Mouse (Mus musculus) layer of hippocampus, postnatal 10 days (tissue): Measurements from ENCODE around the gene Gpr132. TPM values are rescaled to one million over a fixed set of nuclear protein-coding genes. Genes with fewer than 3 reads are reported as not detected.

ENCODE experiments used
- DNase-seq, 2 experiments: peaks; one replicate each; pipeline ENCODE4 v3.0.0; 2021; ENCODE audit warnings: low spot score in 2 of 2
- total RNA-seq, 2 experiments: library from RNA; stranded (reverse); gene quantifications; 2 replicates each; pipeline ENCODE4 v1.2.3; 2021

Gpr132 gene
- total RNA-seq, 2 experiments from 2014 or later = not detected

DNA sequence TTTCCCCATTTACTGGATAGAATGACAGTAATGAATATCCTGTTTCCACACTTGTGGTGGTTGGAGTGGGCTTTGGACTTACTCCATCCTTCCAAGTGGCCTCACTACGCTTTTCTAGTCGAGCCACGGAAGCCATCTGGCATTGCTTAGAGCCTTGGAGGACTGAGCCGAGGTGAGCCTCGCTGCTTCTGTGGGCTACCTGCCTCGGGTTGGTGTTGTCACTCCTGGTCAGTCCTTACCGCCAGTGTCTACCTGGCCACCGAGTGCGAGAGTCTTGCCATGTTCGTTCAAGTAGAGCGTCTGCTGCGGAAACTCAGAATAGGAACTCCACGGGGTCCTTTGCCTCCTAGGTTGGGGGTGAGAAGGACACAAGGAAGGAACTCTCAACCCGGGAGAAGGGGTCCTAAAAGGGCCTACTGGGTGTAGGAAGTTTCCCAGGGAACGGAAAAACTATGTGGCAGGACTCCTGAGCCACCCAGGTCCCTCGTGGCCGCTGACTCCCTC is 9.1 kb upstream of the Gpr132 start:
- no peak for DNase-seq

DNA sequence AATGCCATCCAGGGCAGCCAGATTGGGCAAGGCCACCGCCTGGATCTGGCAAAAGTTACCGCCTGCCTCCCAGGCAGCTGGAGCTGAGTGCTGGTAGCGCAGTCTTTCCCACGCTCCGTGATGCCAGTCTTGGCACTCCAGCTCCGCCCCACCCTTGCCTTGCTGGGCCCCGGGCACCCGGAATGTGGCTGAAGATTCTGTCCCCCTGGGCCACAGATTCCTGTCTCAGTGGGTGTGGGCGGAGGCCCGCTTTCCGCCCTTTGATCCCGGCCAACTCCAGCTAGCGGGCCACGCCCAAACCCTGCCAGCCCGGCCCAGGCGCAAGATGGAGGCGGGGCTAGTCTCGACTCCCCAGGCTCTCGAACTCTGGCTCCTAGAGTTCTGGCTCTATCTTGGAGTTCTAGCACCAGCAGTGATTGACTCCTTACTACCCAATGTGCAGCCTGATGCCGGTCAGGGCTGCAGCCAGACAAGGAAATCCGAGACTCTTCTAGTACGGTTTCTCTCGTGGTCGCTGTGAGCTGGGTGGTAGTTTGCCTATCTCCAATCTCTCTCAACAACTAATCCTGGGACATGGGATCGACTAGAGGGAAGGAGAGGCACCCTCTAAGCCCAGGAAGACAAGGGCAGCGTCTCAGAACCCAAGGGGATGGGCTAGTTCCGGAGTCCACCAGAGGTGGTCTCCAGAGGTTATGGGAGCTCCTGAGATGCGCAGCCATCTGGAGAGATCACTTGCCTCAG is 8.5 kb upstream of the Gpr132 start:
- no peak for DNase-seq

DNA sequence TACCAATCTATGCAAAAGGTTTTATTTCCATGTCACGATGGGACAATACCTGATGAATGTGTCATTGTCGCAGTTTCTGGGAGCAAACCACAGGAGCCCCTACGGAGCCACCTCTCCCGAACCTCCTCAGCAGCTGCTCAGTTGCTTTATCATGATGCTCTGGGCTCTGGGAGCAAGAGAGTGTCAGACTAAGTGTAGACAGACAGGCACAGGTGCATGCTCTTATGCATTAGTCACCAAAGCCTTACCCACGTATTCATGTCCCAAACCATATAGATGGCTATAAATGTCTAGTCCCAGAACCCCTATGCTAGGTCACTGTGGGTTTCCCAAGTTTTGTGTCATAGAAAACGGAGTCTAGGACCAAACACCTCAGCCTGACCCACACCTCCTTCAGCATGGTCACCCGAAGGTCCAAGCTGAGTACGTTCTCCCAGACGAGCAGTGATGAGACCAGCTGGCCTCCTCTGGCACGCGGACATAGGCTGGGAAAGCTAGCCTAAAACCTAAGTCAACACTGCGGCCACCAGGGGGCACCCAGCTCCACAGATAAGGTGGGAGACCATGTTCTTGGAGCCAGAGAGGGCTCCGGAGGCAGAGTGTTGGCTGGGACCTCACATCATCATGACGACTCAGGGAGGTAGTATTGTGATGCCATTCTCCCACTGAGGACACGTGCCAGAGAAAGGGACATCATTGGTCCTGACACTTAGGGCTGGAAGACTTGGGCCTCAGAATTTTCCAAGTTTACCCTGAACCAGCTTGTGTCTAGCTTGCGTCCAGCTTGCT is 7.4 kb upstream of the Gpr132 start:
- DNase-seq = peak; percentile 93 to 94

DNA sequence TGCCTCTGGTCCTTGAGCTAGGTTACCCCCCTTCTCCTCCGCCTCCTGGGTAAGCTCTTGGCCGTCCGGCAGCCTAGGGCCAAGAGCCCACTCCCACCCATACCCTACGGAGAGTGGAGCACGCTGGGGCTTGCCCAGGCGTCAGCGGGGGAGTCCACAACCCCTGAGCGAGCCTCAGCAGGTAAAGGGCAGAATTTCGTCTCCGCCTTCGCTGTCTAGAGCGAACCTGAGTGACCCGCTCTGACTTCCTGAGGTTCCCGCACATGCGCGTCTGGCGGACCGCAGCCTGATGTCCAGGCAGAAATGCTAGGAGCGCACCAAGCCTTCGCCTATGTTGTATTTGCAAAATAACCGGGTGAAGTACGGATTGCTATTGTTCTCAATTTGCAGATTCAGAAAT is 6.2 kb upstream of the Gpr132 start:
- no peak for DNase-seq

DNA sequence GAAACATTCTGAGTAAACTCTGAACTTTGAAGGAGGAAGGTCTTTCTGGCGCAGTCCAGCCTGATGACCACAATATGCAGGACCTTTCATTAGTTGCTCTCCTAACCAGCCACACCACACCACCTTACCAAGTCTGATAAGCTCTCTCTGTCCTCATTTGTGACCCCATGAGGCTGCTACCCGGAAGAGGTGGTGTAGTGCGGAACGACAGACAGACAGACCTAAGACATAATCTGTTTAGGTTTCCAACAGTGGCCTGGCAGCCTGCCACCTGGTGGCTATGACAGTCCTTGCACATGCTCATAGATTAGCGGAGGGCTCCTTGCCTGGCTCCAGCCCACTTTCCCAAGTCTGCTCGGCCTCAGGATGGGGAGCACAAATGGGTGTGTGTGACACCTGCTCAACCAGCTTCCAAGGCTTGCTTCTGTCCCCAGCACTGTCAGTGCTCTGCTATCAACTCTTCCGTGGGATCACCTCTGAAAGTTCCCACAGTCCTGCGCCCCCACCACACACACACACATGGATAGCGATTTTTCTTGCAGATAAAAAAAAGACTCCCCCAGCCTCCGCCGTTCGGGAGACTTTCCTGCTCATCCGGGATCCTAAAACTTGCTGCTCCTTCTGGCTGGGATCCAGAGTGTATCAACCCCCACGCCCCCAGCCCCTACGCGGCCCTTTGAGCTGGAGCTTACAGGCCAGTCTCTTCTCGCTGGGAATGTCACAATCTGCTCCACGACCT is 5.6 kb upstream of the Gpr132 start:
- peak; percentile 70 for DNase-seq

DNA sequence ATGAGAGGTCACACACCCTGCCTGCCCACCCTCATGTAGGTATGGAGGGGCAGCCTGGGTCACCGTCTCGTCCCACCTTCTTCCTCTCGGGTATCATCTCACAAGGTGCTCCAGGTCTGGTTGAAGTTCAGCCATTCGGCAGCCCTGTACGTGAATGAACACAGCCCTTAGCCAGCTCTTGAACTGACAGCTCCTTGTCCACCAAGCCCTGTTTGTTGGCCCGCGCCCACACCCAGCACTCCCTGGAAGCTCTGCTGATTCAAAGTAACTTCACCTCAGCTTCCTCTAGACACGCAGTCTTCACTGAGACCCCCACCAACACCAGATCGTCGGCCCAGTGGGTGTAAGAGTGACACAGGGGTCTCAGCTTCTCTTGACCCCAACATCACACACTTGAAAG is 5.0 kb upstream of the Gpr132 start:
- no peak for DNase-seq

DNA sequence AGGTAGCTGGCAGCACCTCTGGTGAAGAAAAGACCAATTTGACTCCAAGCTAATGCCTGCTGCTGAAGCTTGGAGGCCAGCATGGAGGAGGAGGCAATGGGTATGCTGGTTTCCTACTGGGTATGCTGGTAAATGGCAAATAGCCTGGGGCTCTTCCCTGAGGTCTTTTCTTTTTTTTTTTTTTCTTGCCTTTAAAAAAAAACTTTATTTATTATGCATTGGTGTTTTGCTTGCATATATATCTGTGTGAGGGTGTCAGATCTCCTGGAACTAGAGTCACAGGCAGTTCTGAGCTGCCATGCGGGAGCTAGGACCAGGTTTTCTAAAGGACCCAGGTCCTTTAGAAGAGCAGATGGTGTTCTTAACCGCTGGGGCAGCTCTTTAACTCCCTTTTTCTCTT is 3.2 kb upstream of the Gpr132 start:
- DNase-seq = no peak

DNA sequence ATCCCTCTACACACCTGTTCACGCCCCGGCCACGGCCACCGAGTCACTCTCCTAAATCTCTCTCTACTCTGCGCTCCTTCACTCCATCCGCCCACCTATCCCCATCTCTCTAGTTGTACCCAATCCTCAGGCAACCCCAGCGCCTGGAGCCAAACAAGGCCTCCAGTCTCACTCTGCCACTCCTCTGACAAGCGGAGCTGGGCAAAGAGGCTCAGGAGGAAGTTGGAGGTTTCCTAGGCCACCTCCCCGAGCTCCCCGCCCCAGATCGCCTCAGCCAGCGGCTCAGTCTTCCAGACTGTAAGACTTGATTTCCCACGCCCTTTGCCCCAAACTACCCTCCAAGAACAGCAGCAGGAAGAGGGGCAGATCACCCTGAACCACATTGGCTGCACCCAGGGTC is 2.7 kb upstream of the Gpr132 start:
- DNase-seq = no peak

DNA sequence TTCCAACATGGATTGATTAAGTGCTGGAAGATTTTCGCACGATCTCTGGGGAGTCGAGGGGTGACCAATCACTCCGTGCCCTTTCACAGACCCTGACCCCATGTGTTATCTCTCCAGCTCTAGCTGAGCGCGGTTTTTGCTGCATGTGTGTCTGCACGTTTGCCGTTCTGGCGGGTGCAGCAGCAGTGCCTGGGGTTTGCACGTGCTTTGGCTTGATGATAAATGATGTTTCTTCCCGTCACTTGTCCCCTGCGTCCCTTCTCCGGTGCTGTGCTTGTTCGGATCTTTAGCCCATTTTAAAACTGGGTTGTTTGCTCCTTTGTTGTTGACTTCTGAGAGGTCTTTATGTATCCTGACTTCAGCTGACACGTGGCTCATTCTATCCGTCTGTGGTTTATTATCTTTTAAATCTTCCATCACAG is 1.8 kb upstream of the Gpr132 start:
- no peak for DNase-seq

DNA sequence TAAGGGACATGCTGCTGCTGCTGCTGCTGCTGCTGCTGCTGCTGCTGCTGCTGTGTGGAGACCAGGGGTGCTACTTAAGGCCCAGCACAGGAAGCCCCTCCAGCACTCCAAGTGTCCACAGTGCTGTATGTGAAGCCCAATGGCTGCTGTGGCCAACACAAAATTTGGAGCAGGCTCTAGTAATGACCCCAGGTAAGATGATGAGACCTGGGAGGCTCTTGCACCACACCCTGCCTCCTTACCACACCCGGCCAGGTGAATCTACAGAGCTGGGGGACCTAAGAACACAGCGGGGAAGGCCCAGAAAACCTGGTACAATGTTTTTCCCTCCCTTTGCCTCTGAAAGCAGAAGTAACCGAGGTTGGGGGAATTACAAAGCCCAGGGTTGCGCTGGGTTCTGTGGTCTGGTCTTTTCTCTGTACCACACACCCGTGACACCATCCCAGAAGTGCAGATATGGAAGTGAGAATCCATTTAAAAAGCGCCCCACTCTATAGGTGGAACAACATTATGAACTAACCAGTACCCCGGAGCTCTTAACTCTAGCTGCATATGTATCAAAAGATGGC is 838 bp downstream of the Gpr132 start:
- DNase-seq = no peak

DNA sequence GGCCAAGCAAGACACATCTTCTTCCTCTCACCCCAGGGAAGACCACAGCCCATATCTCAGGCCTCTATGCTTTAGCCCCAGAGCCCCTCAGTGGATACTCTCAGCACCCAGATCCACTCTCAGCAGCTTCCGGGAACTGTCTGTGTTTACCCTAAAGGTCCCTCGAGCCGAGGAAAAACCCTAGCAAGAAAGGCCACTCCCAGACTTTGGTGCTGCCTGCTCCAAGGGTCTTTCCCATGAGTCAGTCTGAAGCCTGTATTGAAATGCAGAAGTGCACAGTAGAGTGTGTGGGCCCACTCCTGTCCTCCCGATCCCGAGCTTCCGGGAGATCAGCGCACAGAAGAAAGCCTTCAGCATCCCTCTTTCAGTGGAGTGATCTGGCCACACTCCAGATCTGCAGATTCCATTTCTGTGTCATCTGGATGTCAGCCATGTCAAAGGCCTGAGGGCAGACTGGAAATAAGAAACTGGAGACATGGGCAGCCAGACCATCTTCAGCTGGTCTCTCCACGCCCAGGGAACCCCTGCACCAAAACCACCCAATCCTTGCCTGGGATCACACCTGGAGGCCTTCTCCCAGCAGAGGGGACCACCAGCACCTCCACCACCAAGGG is 1.5 kb downstream of the Gpr132 start:
- no peak for DNase-seq

DNA sequence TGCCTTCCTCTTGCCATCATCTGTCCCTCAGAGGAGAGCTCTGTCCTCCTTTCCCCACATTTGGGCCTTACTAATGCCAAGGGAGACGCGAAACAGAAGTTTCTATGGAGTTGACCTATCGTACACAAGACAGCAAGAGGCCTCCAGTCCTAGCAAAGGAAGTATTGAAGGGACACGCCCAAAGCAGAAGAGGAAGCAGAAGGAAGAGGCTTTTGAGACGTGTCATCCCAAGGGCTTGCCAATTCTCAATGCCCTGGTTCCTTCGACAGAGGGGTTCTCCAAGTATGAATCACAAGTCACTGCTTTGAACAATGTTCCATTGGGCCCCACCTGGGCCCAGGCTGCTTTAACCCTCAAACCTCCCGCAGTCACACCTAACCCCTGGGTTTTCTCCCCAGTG is 3.2 kb downstream of the Gpr132 start:
- no peak for DNase-seq

DNA sequence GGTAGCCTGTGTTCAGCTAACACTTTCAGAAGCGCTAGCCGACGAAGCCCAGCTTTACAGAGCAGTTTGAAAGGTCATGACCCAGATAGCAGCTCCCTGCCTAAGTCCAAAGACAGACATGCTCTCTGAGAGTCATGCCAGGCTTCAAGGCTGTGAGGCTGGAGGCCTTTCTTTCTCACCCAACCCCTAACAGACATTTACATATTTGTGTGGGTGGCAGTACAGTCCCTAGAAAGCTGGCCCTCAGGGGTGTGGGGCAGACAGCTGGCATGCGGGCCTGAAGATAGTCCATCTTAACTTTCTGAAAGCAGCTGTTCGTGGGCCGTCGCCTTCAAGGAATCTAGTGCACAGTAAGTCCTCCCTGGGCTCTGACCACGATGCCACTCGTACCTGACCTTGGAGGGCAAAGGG is 6.1 kb downstream of the Gpr132 start:
- DNase-seq = no peak

DNA sequence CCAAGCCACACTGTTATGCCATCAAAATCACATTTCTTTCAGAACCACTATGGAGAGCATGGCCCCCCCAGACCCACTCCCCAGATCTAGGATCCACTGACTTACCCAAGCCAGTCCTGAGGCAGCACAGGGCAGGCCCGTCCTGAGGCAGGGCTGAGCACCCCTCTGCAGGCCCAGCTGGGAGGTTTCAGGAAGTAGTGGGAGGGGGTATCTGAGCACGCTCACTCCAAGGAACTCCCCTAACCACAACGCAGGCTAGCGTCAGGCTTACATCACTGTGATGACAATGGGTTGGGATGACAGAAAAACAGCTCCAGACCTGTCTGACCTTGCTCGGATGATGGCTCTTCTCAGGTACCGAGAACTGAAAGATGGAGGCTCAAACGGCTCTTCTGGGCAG is 7.3 kb downstream of the Gpr132 start:
- no peak for DNase-seq

DNA sequence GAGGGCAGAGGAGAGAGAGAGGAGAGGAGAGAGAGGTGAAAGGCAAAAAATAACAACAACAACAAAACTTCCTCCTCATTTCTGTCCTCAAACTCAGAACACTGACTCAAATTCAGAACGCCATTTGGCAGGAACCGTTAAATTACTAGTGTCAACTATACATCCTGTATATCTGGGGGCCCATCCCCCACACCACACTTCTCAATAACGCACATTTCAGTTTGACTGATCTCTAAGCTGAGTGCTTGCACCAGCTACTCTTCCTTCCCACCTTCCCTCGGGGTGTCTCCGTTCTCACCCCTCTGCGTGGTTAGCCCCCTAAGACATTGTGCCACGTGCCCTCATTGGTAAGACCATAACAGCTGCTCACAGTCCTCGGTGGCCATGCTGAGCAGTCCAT is 8.1 kb downstream of the Gpr132 start:
- no peak for DNase-seq

DNA sequence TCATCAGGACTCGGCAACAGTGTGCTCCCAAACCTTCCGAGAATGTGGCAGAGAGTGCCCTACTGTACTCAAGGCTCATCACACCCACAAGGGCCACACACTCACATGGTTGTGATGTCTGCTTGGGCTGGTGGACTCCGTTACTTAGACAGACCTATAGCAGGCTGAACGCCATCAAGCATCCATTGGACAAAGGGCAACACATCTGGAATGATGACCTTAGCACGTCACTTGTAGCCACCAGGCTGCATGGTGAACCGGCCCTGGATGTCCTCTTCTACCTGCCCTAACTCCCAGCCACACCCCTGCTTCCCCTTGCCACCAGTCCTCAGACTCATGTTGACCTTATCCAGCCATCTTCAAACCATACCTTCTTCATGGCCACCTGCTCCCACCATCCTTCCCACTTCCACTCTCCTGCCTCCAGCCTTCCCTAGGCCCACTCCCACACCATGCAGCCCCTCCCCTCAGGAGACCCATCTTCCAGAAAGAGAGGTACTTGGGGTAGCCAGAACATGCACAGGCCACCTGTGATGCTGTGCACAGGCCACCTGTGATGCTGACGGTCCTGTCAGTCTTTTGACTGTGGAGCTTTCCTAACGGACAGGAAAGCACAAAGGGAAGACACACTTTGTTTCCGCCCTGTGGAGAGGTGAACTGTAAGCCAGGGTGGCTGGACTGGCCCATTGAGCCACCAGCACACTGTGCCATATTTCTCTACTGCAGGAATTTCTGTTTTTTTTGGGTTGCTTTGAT is 9.3 kb downstream of the Gpr132 start:
- DNase-seq = no peak

DNA sequence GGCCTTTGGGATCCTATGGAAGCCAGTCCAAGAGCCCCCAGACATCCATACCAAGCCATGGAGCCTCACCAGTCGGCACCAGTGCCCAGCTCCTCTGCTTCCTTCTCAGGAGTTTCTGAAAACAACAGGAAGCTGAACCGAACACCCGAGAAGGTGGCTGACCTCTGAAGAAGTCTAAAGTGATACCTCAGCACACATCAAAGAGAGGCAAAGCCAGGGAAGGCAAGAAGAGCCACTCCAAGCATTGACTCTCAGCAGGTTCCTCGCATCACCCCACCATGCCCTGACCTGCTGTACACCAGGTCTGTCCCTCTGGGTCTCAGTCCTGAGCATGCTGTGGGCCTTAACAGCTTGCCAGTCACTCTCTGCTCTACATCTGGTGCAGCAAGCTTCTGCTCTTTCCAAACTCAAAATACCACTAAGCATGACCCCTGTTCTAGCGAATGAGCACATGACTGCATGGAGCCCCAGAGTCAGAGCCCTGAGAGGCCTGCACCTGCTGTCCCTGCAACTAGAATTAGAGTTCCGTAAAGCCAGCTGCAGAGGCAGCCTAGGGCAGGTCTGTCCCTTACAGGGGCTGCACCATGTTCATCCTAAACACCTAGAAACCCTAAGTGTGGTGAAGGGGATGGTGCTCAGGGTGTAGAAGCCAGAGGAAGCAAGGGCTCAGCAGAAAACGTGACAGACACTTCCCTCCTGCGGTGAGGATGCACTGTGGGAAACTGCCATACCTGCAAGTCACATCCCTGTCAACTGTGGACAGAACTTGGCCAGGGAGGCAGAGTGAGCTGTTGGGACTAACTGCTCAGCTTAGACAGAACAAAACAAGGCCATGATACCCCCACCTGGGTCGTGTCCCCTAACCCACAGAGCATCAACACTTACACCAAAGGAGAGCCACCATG is 10.8 kb downstream of the Gpr132 start:
- no peak for DNase-seq

DNA sequence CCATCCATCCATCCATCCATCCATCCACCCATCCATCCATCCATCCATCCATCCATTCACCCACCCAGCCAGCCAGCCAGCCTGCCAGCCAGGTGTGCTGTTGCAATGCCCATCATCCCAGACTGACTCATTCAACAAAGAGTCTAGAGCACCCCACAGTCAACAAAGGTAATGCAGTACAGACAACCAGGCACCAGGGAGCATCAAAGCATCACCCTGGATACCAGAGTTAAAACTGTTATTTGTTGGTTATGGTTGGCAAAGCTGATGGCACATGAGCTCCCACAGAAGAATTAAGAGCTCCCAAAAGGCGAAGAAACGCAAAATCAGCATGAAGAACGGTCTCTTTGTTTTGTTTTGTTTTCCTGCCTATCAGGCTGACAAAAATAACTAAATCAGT is 11.7 kb downstream of the Gpr132 start:
- no peak for DNase-seq

DNA sequence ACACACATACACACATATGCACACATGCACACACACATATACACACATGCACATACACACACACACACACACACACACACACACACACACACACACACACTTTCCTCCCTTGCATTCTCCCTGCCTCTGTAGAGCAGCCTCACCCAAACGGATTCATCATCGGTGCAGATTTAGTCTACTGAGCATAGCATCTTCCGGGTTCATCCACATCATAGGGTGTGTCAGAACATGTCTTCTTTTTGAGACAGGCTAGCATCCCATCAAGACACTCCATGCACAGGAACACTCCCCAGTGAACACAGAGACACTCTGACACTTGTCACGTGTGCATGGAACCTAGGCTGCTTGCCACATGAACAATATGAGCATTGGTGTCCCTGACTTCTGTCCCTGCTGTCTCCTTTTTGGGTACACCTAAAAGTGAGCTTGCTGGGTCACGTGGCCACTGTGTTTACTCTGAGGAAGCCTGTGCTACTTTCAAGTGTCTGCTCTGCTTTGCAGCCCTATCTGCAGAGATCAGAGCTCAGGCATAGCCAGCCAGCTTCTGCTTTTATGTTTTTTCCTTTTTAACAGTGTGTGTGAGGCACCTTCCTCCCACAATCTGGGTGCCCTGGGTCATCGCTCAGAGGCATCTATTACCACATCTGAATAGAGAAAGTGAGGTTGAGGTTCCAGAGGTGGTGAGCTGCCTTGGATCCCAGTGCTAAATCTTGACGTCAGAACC is 13.3 kb downstream of the Gpr132 start:
- no peak for DNase-seq
